In the genomic region with DNA sequence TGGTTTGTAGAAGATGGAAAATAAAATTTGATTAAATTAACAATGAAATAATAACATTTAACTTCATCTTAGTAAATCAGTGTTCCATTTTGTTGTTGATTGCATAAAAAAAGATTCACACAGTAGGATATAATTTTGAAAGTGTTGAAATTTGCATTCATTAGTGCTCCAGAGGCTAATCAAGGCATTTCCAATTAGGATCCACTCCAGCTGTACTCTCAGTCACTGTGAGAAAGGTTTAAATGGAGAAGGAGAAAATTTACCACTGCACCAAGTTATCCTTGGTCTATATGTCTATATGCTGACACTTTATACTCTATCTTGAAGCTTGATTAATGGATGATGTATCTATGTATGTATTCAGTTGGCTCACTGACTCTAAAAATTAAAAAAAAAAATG, we compare ENCODE assay signal across 17 mouse cellular contexts.
"Had no signal": no experiment of that assay in that cellular context is flagged by ENCODE, and none has a peak within 500 bp of the region (broad histone marks: within the 10 kb centered on the region; RNA-seq: fewer than 3 reads in every experiment).

No protein-coding gene starts in this region.

- H3K4me2 ChIP-seq: lung, embryonic 15.5 days; midbrain, embryonic 13.5 days; midbrain, embryonic 15.5 days; neural tube, embryonic 12.5 days; stomach, embryonic 15.5 days had no signal

- H3K9ac ChIP-seq: liver, postnatal 0 days; lung, embryonic 15.5 days; midbrain, embryonic 13.5 days; midbrain, embryonic 15.5 days; neural tube, embryonic 12.5 days; stomach, embryonic 15.5 days had no signal

- H3K4me3 ChIP-seq: lung, embryonic 15.5 days; megakaryocyte, embryonic 14.5 days; midbrain, embryonic 13.5 days; midbrain, embryonic 15.5 days; neural tube, embryonic 12.5 days; stomach, embryonic 15.5 days had no signal

- H3K9me3 ChIP-seq: lung, embryonic 15.5 days; megakaryocyte, embryonic 14.5 days; midbrain, embryonic 13.5 days; midbrain, embryonic 15.5 days; neural tube, embryonic 12.5 days; stomach, embryonic 15.5 days had no signal

- DNase-seq: liver, postnatal 0 days; lung, adult 2 months; lung, postnatal 14 days; lung, postnatal 36 days; right cerebral cortex, postnatal 14 days; thymus, adult 2 months; thymus, postnatal 25 days; thymus, postnatal 4 days had no signal

- H3K27ac ChIP-seq: lung, embryonic 15.5 days; macrophage; midbrain, embryonic 13.5 days; midbrain, embryonic 15.5 days; neural tube, embryonic 12.5 days; stomach, embryonic 15.5 days; stomach, postnatal 0 days had no signal

- H3K36me3 ChIP-seq: lung, embryonic 15.5 days; midbrain, embryonic 13.5 days; midbrain, embryonic 15.5 days; neural tube, embryonic 12.5 days; stomach, embryonic 15.5 days had no signal

- H3K4me1 ChIP-seq: lung, embryonic 15.5 days; megakaryocyte, embryonic 14.5 days; midbrain, embryonic 13.5 days; midbrain, embryonic 15.5 days; neural tube, embryonic 12.5 days; stomach, embryonic 15.5 days had no signal

- ATAC-seq: liver, postnatal 0 days; lung, postnatal 0 days; midbrain, embryonic 13.5 days; midbrain, embryonic 15.5 days had no signal

- H3K27me3 ChIP-seq: lung, embryonic 15.5 days; megakaryocyte, embryonic 14.5 days; midbrain, embryonic 13.5 days; midbrain, embryonic 15.5 days; neural tube, embryonic 12.5 days; stomach, embryonic 15.5 days had no signal
